Mouse (Mus musculus) bone marrow macrophage, adult 2 months (primary cell): ENCODE results near the gene Gm9945. TPM values are rescaled to one million over a fixed set of nuclear protein-coding genes. Genes with fewer than 3 reads are reported as not detected.

ENCODE experiments used
- H3K27ac ChIP-seq: 2 replicates; pipeline ENCODE4 v1.5.1; 2012; ENCODE audit warnings: low read depth, low read length; ENCODE audit not compliant: insufficient read depth
- H3K4me1 ChIP-seq: 2 replicates; pipeline ENCODE4 v1.6.1; 2012; ENCODE audit warnings: low read length; ENCODE audit not compliant: control insufficient read depth, insufficient read depth
- H3K4me3 ChIP-seq: 2 replicates; pipeline ENCODE4 v1.5.1; 2012; ENCODE audit warnings: mild to moderate bottlenecking, low read length, moderate library complexity; ENCODE audit not compliant: insufficient read depth
- CTCF ChIP-seq: IDR thresholded peaks from 2 replicates; pipeline ENCODE4 v1.5.1; 2012; ENCODE audit warnings: low read depth, mild to moderate bottlenecking, low read length, moderate library complexity
- POLR2A ChIP-seq: IDR thresholded peaks from 2 replicates; pipeline ENCODE4 v1.6.1; 2012; ENCODE audit warnings: mild to moderate bottlenecking, low read depth, low read length, borderline replicate concordance
- polyA plus RNA-seq: library from polyadenylated mRNA; stranded (reverse); fragments of >200 nt; gene quantifications from 2 replicates; pipeline ENCODE4 v1.2.4, GENCODE M21; 2012; ENCODE audit not compliant: missing spikeins, insufficient read depth, insufficient read length

The Gm9945 gene
- polyA plus RNA-seq, 1 experiment: not detected

DNA sequence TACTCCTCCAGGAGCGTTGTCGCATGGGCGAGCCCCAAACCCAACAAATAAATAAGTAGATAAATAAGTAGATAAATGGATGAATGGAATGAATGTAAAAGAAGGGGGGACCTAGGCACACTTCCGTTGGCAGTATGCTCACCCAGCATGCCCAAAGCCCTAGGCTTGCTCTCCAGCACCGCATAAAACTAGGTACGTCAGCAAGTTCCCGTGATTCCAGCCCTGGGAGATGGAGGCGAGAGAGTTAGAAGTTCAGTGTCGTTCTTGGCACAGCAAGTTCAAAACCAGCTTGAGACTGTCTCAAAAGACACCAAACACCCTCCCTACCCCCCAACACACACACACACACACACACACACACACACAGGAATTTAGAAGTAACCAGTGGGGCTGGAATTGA is 50.0 kb downstream of the Gm9945 start:
- peaks cover 31% of the 10 kb centered on the region for H3K4me1 ChIP-seq
- no peak overlapping the region for H3K27ac ChIP-seq
- TF ChIP-seq CTCF: no peak
- no peak for TF ChIP-seq POLR2A
- H3K4me3 ChIP-seq: no peak overlapping the region

Other genes starting within 250 kb of the Gm9945 start
- gene Hspa4, start 179.7 kb upstream of the Gm9945 start, polyA plus RNA-seq: 111 and 118 TPM in 2 replicates
- gene Zcchc10, start 155.5 kb upstream of the Gm9945 start, polyA plus RNA-seq: 13.9 and 17.4 TPM in 2 replicates
- gene Aff4, start 129.3 kb upstream of the Gm9945 start, polyA plus RNA-seq: 54.6 and 68.8 TPM in 2 replicates
- gene Leap2, start 57.0 kb upstream of the Gm9945 start, polyA plus RNA-seq: not detected in 2 replicates
- 192 and 202 TPM in 2 replicates for gene Uqcrq, start 49.3 kb upstream of the Gm9945 start, polyA plus RNA-seq
- 1.5 and 1.8 TPM in 2 replicates for gene Gdf9, start 49.1 kb upstream of the Gm9945 start, polyA plus RNA-seq
- gene Gm10447, start 23.1 kb upstream of the Gm9945 start, polyA plus RNA-seq: not detected in 2 replicates
- gene Shroom1, start 23.0 kb upstream of the Gm9945 start, polyA plus RNA-seq: 0.17 TPM in 1 of 2 replicates, not detected in the other
- not detected in 2 replicates for gene Gm9837, start 9.7 kb upstream of the Gm9945 start, polyA plus RNA-seq
- gene Sowaha, start 108 bp downstream of the Gm9945 start, polyA plus RNA-seq: not detected in 2 replicates
- 65.1 and 70.0 TPM in 2 replicates for gene Sept8, start 39.1 kb downstream of the Gm9945 start, polyA plus RNA-seq
- gene Kif3a, start 87.2 kb downstream of the Gm9945 start, polyA plus RNA-seq: 30.3 and 31.9 TPM in 2 replicates
- gene Il4, start 138.5 kb downstream of the Gm9945 start, polyA plus RNA-seq: not detected in 2 replicates
- gene Il13, start 154.5 kb downstream of the Gm9945 start, polyA plus RNA-seq: not detected in 2 replicates
- 20.1 and 20.4 TPM in 2 replicates for gene Rad50, start 227.2 kb downstream of the Gm9945 start, polyA plus RNA-seq
- gene Il5, start 240.6 kb downstream of the Gm9945 start, polyA plus RNA-seq: not detected in 2 replicates